Mouse (Mus musculus) cerebellum, adult 2 months (tissue): ENCODE data around the gene Smap1. TPM values are rescaled to one million over a fixed set of nuclear protein-coding genes. Genes with fewer than 3 reads are reported as not detected.

ENCODE experiments used
- DNase-seq, 2 experiments: peaks; one replicate each; pipeline ENCODE4 v3.0.0; 2021
- H3K27ac ChIP-seq: fragments of 200-500 bp; 2 replicates; pipeline ENCODE4 v1.5.1; 2012; ENCODE audit warnings: low read length, control low read depth, inconsistent platforms; ENCODE audit not compliant: insufficient read depth
- H3K27me3 ChIP-seq: fragments of 200-500 bp; 2 replicates; pipeline ENCODE4 v1.6.1; 2012; ENCODE audit warnings: inconsistent platforms, mild to moderate bottlenecking, low read length, moderate library complexity; ENCODE audit not compliant: control insufficient read depth, insufficient read depth
- H3K4me1 ChIP-seq: fragments of 200-500 bp; 2 replicates; pipeline ENCODE4 v1.6.1; 2011; ENCODE audit warnings: low read length; ENCODE audit not compliant: control insufficient read depth, insufficient read depth
- H3K4me3 ChIP-seq: fragments of 200-500 bp; replicated peaks from 2 replicates; pipeline ENCODE3; 2011; ENCODE audit warnings: mild to moderate bottlenecking, low read depth, low read length, control low read depth; ENCODE audit not compliant: insufficient read depth
- CTCF ChIP-seq: fragments of 200-500 bp; IDR thresholded peaks from 2 replicates; pipeline ENCODE4 v1.5.1; 2011; ENCODE audit warnings: low read depth, mild to moderate bottlenecking, control low read depth, low read length, moderate library complexity, borderline replicate concordance; ENCODE audit not compliant: insufficient read depth
- POLR2A ChIP-seq: fragments of 200-500 bp; IDR thresholded peaks from 2 replicates; pipeline ENCODE4 v1.6.1; 2011; ENCODE audit warnings: low read length, control low read depth, borderline replicate concordance; ENCODE audit not compliant: insufficient read depth
- WGBS: fragments of 180-500 bp; shearing (Covaris S2); methylation state at CpG from one replicate; pipeline ENCODE4 v1.1.7; 2018; 5-methylcytosine and 5-hydroxymethylcytosine counted together
- polyA plus RNA-seq: library from polyadenylated mRNA; depleted of rRNA; stranded (reverse); fragments of >200 nt; gene quantifications from 2 replicates; pipeline ENCODE4 v1.2.3, GENCODE M21; 2012

Smap1 gene
- polyA plus RNA-seq, 1 experiment = 148 TPM

GRCm38 (mm10) chr1:23872194-23872593 lies 49.9 kb downstream of the Smap1 start:
- H3K4me3 ChIP-seq = no peak overlapping the region
- TF ChIP-seq POLR2A (no peak), CTCF (no peak)
- no peaks in the 10 kb centered on the region for H3K4me1 ChIP-seq
- 98% methylated on average over 1 of the region's 1 CpGs for WGBS
- no peaks in the 10 kb centered on the region for H3K27me3 ChIP-seq
- no peak overlapping the region for H3K27ac ChIP-seq
- no peak for DNase-seq

- 40% methylated on average over 2 of the region's 2 CpGs for WGBS
- Histone ChIP-seq H3K4me1 (no peaks in the 10 kb centered on the region), H3K27ac (no peak overlapping the region), H3K4me3 (no peak overlapping the region), H3K27me3 (no peaks in the 10 kb centered on the region)
- TF ChIP-seq POLR2A (no peak), CTCF (no peak)
- no peak for DNase-seq
These were observed 54.7 kb downstream of the Smap1 start for GRCm38 (mm10) chr1:23867350-23867862.

DNA sequence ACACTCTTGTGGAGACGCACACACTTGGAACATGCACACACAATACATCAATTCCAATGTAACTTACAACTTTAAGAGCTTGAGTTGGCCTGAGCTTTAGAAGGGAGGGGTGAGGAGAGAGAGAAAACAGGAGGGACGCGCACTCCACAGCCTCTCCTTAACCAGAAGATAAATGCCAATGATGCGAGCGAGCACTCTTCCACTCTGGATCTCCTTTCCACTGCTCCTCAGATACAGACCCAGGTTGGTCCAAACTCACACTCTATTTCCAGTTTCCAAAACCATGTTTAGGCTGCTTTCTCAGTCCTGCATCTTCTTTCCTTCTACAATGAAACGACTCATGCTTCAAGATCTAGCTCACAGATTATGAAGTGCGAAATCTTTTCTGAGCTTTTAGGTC lies 56.6 kb downstream of the Smap1 start:
- H3K27ac ChIP-seq = no peak overlapping the region

GRCm38 (mm10) chr1:23860944-23861343 lies 61.2 kb downstream of the Smap1 start:
- TF ChIP-seq CTCF = no peak
- no peak for TF ChIP-seq POLR2A
- WGBS = 93% methylated on average over 2 of the region's 2 CpGs
- no peaks in the 10 kb centered on the region for H3K27me3 ChIP-seq

More for the DNA sequence above, 56.6 kb downstream of the Smap1 start:
- no peaks in the 10 kb centered on the region for H3K27me3 ChIP-seq
- DNase-seq = no peak
- no peaks in the 10 kb centered on the region for H3K4me1 ChIP-seq
- WGBS = 92% methylated on average over 7 of the region's 7 CpGs
- TF ChIP-seq POLR2A (no peak), CTCF (no peak)
- no peak overlapping the region for H3K4me3 ChIP-seq

GRCm38 (mm10) chr1:23855623-23856022 lies 66.5 kb downstream of the Smap1 start:
- no peak overlapping the region for H3K27ac ChIP-seq
- TF ChIP-seq CTCF = no peak
- TF ChIP-seq POLR2A = no peak
- 52% methylated on average over 3 of the region's 3 CpGs for WGBS

More at GRCm38 (mm10) chr1:23860944-23861343, 61.2 kb downstream of the Smap1 start:
- Histone ChIP-seq H3K4me3 (no peak overlapping the region), H3K27ac (no peak overlapping the region), H3K4me1 (no peaks in the 10 kb centered on the region; the same call in 1 of the 2 replicates)
- no peak for DNase-seq

GRCm38 (mm10) chr1:23846044-23846680 lies 76.0 kb downstream of the Smap1 start:
- H3K4me3 ChIP-seq = no peak overlapping the region
- peaks cover 37% of the 10 kb centered on the region for H3K4me1 ChIP-seq
- 5% methylated on average over 10 of the region's 10 CpGs for WGBS
- peak overlapping the region; percentile 85 for H3K27ac ChIP-seq
- peak; percentile 87 for DNase-seq
- no peak for TF ChIP-seq POLR2A
- TF ChIP-seq CTCF = no peak
- H3K27me3 ChIP-seq = no peaks in the 10 kb centered on the region

More at GRCm38 (mm10) chr1:23855623-23856022, 66.5 kb downstream of the Smap1 start:
- DNase-seq = no peak
- no peak overlapping the region for H3K4me3 ChIP-seq
- no peaks in the 10 kb centered on the region; the same call in 1 of the 2 replicates for H3K4me1 ChIP-seq
- no peaks in the 10 kb centered on the region for H3K27me3 ChIP-seq

GRCm38 (mm10) chr1:23845007-23845406 lies 77.1 kb downstream of the Smap1 start:
- DNase-seq = peak; percentile 63 to 66
- TF ChIP-seq CTCF = no peak
- TF ChIP-seq POLR2A = no peak
- WGBS = 11% methylated on average over 10 of the region's 10 CpGs
- H3K4me1 ChIP-seq = peaks cover 37% of the 10 kb centered on the region
- H3K27me3 ChIP-seq = no peaks in the 10 kb centered on the region
- H3K4me3 ChIP-seq = no peak overlapping the region
- H3K27ac ChIP-seq = peak overlapping the region; percentile 96

- H3K27ac ChIP-seq = peak overlapping the region; percentile 34
- no peak overlapping the region for H3K4me3 ChIP-seq
- no peak for DNase-seq
- no peaks in the 10 kb centered on the region for H3K27me3 ChIP-seq
- TF ChIP-seq POLR2A = no peak
- no peak for TF ChIP-seq CTCF
- 74% methylated on average over 7 of the region's 7 CpGs for WGBS
- peaks cover 37% of the 10 kb centered on the region for H3K4me1 ChIP-seq
These were observed 78.3 kb downstream of the Smap1 start for GRCm38 (mm10) chr1:23843790-23844189.
